Mouse (Mus musculus): ENCODE measurements around the gene Stk25. TPM values are rescaled to one million over a fixed set of nuclear protein-coding genes. Genes with fewer than 3 reads are reported as not detected.
"Not testable (repeated sequence)": the region's sequence is repeated elsewhere in the genome, so short reads cannot be mapped to it uniquely, and the experiment has no call there.

Gene Stk25
- total RNA-seq (2021) = 100 to 1,000 TPM; 410 to 415 TPM
- long read RNA-seq, full-length matches to known transcripts = 283 of 360 reads
- long read RNA-seq, partial matches to known transcripts = 31 of 360 reads
- long read RNA-seq, other reads (novel, unspliced or antisense) = 46 of 360 reads

- DNase-seq (ENCODE audit: low spot score in 2 of 2) = not testable (repeated sequence)
Observed at GRCm38 (mm10) chr1:93658559-93658958, at the start of gene Stk25. TSS of gene Stk25 (minus strand) at chr1:93658659.

DNA sequence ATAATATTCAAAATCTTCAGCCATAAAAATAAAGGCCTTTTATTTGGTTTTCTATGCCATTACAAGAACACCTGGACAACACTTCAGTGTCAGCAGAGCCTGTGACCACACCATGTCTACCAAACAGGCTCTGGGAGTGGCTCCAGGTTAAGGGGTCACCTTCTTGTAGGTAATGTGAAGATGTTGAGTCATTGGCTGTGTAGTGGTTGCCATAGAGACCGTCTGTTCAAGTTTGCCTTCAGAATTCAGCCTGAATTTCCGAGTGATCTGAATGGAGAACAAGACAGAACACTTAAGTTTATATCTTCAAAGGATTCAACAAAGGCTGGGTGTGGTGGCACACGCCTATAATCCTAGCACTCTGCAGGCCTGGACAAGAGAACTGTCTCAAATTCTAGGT is 46.9 kb upstream of the Stk25 start:
- no peak for DNase-seq (ENCODE audit: low spot score in 2 of 2)

DNA sequence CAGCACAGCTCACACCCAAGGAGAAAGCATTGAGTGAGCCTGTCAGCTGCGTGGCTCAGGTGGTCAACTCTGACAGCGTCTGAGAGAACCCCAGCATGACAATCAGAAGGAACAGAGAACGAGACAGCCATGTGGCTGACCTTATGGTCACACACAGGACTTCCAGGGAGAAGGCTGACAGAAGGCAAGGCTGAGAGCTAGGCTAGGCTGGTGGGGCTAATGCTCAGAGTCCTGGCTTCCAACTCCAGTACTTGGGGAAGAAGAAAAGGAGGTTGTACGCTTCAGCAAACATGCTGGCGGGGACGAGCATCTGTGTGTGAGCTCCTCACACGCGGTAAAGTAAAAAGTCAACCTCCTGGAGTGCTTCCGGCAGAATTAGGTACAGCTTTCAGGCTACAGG is 45.9 kb upstream of the Stk25 start:
- no peak for DNase-seq (ENCODE audit: low spot score in 2 of 2)

GRCm38 (mm10) chr1:93703472-93704048 is 45.1 kb upstream of the Stk25 start:
- no peak for DNase-seq (ENCODE audit: low spot score in 2 of 2)

GRCm38 (mm10) chr1:93702106-93702505 is 43.6 kb upstream of the Stk25 start:
- no peak for DNase-seq (ENCODE audit: low spot score in 2 of 2)

DNA sequence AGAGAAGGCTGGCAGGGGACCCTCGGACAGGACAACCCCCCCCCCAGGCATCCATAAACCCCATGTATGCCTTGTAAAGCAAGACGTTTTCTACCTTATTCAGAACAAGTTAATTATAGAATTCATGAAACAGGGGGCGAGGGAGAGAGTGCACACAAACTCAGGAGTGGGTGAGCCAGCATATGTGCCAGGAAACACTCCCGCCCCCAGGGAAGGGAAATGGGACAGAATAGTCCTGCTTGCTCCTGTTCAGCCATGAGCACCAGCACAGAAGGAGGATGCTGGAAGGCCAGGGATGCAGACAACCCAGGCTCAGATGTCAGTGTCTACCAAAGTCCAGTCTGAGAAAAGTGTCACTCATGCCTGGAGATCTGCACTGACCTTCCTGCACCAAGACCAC is 40.7 kb upstream of the Stk25 start:
- DNase-seq (ENCODE audit: low spot score in 2 of 2) = peak; percentile 42 to 76

GRCm38 (mm10) chr1:93697317-93697716 is 38.9 kb upstream of the Stk25 start:
- no peak for DNase-seq (ENCODE audit: low spot score in 2 of 2)

GRCm38 (mm10) chr1:93694966-93695365 is 36.5 kb upstream of the Stk25 start:
- DNase-seq (ENCODE audit: low spot score in 2 of 2) = no peak

DNA sequence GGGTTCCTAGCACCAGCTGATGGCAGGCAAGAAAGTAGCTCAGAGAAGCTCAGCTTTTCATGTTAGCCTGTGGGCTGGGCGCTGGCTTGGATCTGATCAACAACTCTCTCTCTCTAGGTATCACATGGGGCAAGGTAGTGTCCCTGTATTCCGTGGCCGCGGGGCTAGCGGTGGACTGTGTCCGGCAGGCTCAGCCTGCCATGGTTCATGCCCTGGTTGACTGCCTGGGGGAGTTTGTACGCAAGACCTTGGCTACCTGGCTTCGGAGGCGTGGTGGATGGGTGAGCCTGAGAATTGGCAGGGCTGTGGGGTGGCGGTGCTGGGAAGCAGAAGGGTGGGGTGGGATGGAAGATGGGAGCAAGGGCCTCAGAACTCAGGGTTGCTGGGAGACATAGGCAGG is 35.5 kb upstream of the Stk25 start:
- DNase-seq (ENCODE audit: low spot score in 2 of 2) = no peak

DNA sequence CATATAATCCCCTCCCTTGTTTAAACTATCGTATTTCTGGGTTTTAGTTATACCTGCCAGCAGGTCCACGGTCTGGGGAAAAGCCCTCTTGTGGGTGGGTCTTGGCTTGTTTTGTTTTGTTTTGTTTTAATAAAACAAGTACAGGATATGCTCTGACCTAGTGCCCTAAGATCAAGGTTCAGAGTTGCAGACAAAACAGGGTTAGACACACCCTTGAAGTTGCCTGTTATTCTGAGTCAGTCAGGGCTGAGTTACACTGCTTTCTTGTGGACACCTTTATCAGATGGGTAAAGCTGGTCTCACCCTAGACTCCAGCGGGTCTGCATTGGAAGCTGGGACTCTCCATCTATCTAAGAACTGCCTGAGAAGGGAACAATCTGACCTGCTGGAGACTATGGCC is 35.0 kb upstream of the Stk25 start:
- DNase-seq (ENCODE audit: low spot score in 2 of 2) = no peak

- DNase-seq (ENCODE audit: low spot score in 2 of 2) = no peak
Observed at GRCm38 (mm10) chr1:93692773-93693172, 34.3 kb upstream of the Stk25 start.

DNA sequence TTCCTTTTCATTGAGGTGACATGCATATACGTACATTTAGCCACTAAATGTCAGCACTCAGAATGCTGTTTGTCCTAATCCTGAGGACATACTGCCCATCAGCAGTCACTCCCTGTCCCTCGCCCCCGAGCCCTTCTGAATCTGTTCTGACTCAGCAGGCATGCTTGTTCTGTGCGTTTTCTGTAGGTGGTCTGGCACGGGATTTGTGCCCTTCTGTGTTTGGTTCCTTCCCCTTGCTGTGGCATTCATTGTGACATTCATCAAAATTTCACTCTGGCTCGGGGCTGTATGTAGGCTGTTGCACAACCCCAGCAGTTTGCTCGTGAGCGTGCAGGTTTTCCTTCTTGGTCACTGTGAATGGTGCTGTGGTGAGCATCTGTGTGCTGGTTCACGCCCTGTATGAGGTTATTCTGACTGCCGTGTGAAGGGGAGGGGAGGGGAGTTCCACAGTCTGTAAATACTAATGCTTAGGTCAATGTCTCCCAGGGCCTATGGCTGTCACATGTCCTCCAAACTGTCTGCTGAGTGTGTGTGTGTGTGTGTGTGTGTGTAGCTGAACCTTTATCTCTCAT is 33.4 kb upstream of the Stk25 start:
- DNase-seq (ENCODE audit: low spot score in 2 of 2) = peak; percentile 26 to 73

DNA sequence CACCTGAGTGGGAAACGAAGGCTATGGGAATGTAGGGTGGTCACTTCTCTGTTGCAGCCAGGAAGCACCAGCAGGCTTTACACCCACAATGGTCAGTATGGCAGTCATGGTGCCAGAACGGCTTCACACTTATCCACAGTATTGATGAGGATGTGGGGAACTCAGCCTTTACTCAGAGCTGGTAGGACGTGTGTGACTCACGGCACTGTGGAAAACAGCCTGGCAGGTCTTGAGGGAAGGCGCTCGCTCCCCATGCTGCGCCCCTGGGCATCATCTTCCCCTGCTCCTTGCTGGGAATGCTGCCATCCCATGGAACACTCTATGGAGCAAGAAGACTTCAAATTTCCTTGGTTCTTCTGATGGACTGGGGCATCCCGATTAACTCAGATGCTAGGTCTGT is 32.6 kb upstream of the Stk25 start:
- peak in 1 of 2 experiments; percentile 32 for DNase-seq (ENCODE audit: low spot score in 2 of 2)

- no peak for DNase-seq (ENCODE audit: low spot score in 2 of 2)
Observed at GRCm38 (mm10) chr1:93689901-93690496, 31.5 kb upstream of the Stk25 start.

- no peak for DNase-seq (ENCODE audit: low spot score in 2 of 2)
Observed at GRCm38 (mm10) chr1:93688154-93688553, 29.7 kb upstream of the Stk25 start.

- DNase-seq (ENCODE audit: low spot score in 2 of 2) = no peak
Observed at GRCm38 (mm10) chr1:93686961-93687320, 28.5 kb upstream of the Stk25 start.

GRCm38 (mm10) chr1:93686245-93686960 is 27.9 kb upstream of the Stk25 start:
- peak; percentile 18 to 49 for DNase-seq (ENCODE audit: low spot score in 2 of 2)

DNA sequence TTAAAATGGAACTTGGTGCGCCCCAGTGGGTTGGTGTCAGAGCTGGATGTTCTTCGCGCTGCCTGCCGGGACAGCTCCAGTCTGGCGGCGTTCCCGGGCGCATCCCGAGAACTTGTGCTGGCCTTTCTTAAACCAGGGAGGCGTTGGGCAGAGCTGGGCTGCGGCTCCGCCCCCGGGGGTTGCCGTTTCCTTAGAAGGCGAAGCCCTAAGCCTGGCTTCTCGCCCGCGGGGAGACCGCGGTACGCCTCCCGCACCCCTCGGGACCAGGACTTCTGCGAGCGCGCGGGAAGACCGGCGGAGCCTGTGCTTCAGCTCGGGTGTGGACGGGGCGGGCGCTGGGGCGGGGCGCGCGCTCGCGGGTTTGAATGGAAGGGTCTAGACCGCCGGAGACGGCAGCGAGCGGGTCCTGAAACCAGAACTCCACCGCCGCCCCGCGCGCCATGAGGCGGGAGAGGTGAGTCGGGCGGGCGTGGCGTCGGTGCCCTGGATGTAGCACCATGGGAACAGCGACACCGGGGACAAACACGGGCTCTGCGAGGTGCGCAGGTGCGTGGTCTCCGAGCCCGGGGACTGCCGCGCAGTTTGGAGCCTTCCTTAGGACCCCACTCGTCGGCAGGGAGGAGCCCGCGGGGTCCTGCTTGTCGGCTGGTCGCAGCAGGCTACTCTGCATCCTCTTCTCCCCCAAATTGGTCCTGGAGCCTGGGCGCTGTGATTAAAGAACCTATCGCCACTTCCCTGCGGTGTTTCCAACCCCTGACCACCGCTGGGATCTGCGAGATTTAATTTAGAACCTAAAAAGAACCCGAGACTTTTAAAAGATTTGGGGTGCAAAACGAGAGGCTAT is 27.2 kb upstream of the Stk25 start, which contains the start of gene Bok:
TSS of gene Bok (plus strand) at position 260 of the 844 bp plus-strand sequence.
- DNase-seq (ENCODE audit: low spot score in 2 of 2) = peak; percentile 30 to 49

GRCm38 (mm10) chr1:93679889-93680568 is 21.6 kb upstream of the Stk25 start:
- DNase-seq (ENCODE audit: low spot score in 2 of 2) = no peak

- no peak for DNase-seq (ENCODE audit: low spot score in 2 of 2)
Observed at GRCm38 (mm10) chr1:93678386-93678785, 19.9 kb upstream of the Stk25 start.

Measured in layer of hippocampus, adult 18-20 months (tissue).